Mouse (Mus musculus): ENCODE results near the gene Gm11639. TPM values are rescaled to one million over a fixed set of nuclear protein-coding genes. Genes with fewer than 3 reads are reported as not detected.

Gene Gm11639
- total and polyA plus RNA-seq, 3 experiments = 0.21 to 0.67 (median 0.32) TPM

DNA sequence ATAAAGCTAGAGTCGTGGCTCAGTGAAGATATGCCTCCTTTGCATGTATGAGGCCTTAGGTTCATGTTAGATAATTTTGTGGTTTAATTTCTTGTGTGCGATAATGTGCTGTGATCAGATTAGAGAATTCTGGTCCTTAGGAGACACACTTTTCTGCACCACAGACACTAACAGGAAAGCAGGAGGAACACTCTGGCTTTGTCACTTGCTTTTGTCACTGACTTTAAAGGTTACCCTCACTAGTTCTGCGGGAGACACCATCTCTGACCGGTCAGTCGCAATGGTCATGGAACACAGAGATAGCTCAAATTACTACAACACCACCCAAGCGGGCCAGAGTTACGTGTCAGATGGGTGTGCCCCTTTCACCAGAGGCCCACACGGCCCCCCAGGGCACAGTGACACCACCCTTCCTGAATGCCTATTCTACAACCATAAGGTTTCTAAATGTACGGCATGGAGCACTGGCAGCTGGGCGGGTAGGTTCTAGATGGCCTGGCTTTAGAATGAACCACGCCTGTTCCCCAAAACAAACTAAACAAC, 466.9 kb downstream of the Gm11639 start:
- H3K27ac ChIP-seq (ENCODE audit: insufficient read depth, low read depth) = no peak overlapping the region
- H3K9me3 ChIP-seq (replicated peaks; ENCODE audit: low read length) = no peaks in the 10 kb centered on the region
- in situ Hi-C loops (cut with MboI; ENCODE audit: low pct_ligation_motif_present, low pct_unique_long_range_greater_than_20kb, low sequenced_read_pairs) (no loop called here), dilution Hi-C loops (cut with MboI; ENCODE audit: extremely low pct_ligation_motif_present, extremely low pct_unique_long_range_greater_than_20kb, low sequenced_read_pairs) (no loop called here)
- no peak overlapping the region for H3K9ac ChIP-seq (ENCODE audit: insufficient read depth, low read depth)
- H3K27me3 ChIP-seq (replicated peaks) = no peaks in the 10 kb centered on the region
- no peaks in the 10 kb centered on the region for H3K79me2 ChIP-seq (replicated peaks; ENCODE audit: control insufficient read depth, extremely low read depth, insufficient read depth, poor library complexity, severe bottlenecking)
- no peak for DNase-seq (ENCODE audit: extremely low read depth)
- peaks cover 0 to 4% of the 10 kb centered on the region in 2 experiments; a peak in 2 of 4 replicates for H3K4me1 ChIP-seq (ENCODE audit: control insufficient read depth in 1 of 2, insufficient read depth in 2 of 2)
- no peak for TF ChIP-seq NRF1 (IDR thresholded peaks at IDR 0.05; ENCODE audit: low read depth, low read length)
- no peak for TF ChIP-seq EP300 (IDR thresholded peaks at IDR 0.05; ENCODE audit: low read length)
- no peak for TF ChIP-seq TBP (conservative IDR thresholded peaks at IDR 0.05; ENCODE audit: low read depth, low read length)
- no peak for TF ChIP-seq RAD21 (IDR thresholded peaks at IDR 0.05; ENCODE audit: low read depth, low read length)
- no peak for TF ChIP-seq ZMIZ1 (IDR thresholded peaks at IDR 0.05; ENCODE audit: low read depth, low read length)
- TF ChIP-seq KAT2A (IDR thresholded peaks at IDR 0.05; ENCODE audit: insufficient replicate concordance, low read length) = no peak
- TF ChIP-seq PAX5 (IDR thresholded peaks at IDR 0.05; ENCODE audit: low read length) = no peak
- TF ChIP-seq JUND (conservative IDR thresholded peaks at IDR 0.05; ENCODE audit: low read depth, low read length) = no peak
- no peak for TF ChIP-seq MAZ (IDR thresholded peaks at IDR 0.05; ENCODE audit: low read depth, low read length)
- no peak for TF ChIP-seq ZKSCAN1 (IDR thresholded peaks at IDR 0.05; ENCODE audit: borderline replicate concordance, low read depth, low read length)
- no peak for TF ChIP-seq MYC (IDR thresholded peaks at IDR 0.05; ENCODE audit: low read depth, low read length)
- no peak for TF ChIP-seq TCF12 (IDR thresholded peaks at IDR 0.05; ENCODE audit: low read depth, low read length)
- TF ChIP-seq UBTF (IDR thresholded peaks at IDR 0.05; ENCODE audit: low read depth, low read length) = no peak
- TF ChIP-seq MXI1 (IDR thresholded peaks at IDR 0.05; ENCODE audit: low read depth, low read length) = no peak
- no peak for TF ChIP-seq ZNF384 (IDR thresholded peaks at IDR 0.05; ENCODE audit: low read depth, low read length)
- TF ChIP-seq CTCF (conservative IDR thresholded peaks at IDR 0.05 in 1 of 2, IDR thresholded peaks at IDR 0.05 in 1 of 2; ENCODE audit: low read depth in 2 of 2, low read length in 2 of 2) = no peak
- TF ChIP-seq CHD2 (IDR thresholded peaks at IDR 0.05; ENCODE audit: low read length) = no peak
- no peak for TF ChIP-seq USF2 (conservative IDR thresholded peaks at IDR 0.05; ENCODE audit: low read depth, low read length)
- no peak overlapping the region for H3K4me2 ChIP-seq (ENCODE audit: insufficient read depth, low read depth, poor library complexity, severe bottlenecking)
- H3K36me3 ChIP-seq (replicated peaks in 1 of 2; ENCODE audit: control insufficient read depth in 1 of 2, insufficient read depth in 1 of 2, low read length in 1 of 2) = no peaks in the 10 kb centered on the region
- no peak overlapping the region for H3K4me3 ChIP-seq (replicated peaks in 1 of 3; ENCODE audit: low read depth in 2 of 3, low read length in 2 of 3, poor library complexity in 1 of 3)

DNA sequence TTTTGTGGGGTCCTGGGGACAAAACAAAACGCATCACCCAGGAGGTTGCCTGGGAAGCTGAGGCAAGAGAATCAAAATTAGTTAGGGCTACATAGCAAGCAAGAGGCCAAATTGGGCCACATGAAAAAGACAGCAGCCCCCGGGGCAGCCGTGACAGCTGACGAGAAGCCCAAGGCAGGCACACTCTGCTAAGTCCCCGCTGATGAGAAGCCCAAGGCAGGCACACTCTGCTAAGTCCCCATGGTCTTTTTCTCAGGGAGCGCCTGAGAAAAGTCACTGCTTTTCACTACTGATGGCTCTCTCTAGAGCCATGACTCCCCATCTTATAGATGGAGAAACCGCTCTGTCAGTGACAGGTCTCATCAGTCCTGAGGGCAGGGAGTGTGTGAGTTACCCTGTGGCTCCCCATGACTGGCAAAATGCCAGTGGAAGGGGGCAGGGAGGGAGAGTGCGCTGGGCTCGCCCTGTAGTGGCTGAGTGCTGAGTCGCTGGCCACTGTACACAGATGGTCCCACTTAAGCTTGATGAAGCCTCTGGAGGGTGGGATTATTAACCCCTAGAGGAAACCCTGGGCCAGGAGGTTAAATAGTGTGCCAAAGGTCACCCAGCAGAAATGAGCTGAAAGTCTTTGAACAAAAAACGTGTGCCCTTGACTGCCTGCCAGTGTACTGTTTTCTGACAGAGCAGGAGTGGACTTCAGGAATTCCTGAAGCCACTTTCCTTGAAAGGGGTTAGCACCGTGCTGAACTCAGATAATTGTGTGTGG, 467.7 kb downstream of the Gm11639 start:
- Histone ChIP-seq H3K4me3 (replicated peaks in 1 of 3; ENCODE audit: low read depth in 2 of 3, low read length in 2 of 3, poor library complexity in 1 of 3) (no peak overlapping the region), H3K36me3 (replicated peaks in 1 of 2; ENCODE audit: control insufficient read depth in 1 of 2, insufficient read depth in 1 of 2, low read length in 1 of 2) (no peaks in the 10 kb centered on the region), H3K9ac (ENCODE audit: insufficient read depth, low read depth) (no peak overlapping the region), H3K4me2 (ENCODE audit: insufficient read depth, low read depth, poor library complexity, severe bottlenecking) (no peak overlapping the region), H3K27me3 (replicated peaks) (no peaks in the 10 kb centered on the region), H3K9me3 (replicated peaks; ENCODE audit: low read length) (no peaks in the 10 kb centered on the region), H3K79me2 (replicated peaks; ENCODE audit: control insufficient read depth, extremely low read depth, insufficient read depth, poor library complexity, severe bottlenecking) (no peaks in the 10 kb centered on the region), H3K27ac (ENCODE audit: insufficient read depth, low read depth) (no peak overlapping the region), H3K4me1 (ENCODE audit: control insufficient read depth in 1 of 2, insufficient read depth in 2 of 2) (peaks cover 0 to 4% of the 10 kb centered on the region in 2 experiments; a peak in 2 of 4 replicates)
- in situ Hi-C loops (cut with MboI; ENCODE audit: low pct_ligation_motif_present, low pct_unique_long_range_greater_than_20kb, low sequenced_read_pairs) = no loop called here
- dilution Hi-C loops (cut with MboI; ENCODE audit: extremely low pct_ligation_motif_present, extremely low pct_unique_long_range_greater_than_20kb, low sequenced_read_pairs) = no loop called here
- no peak for TF ChIP-seq E2F4 (IDR thresholded peaks at IDR 0.05; ENCODE audit: insufficient replicate concordance, low read depth, low read length)
- no peak for TF ChIP-seq MYC (IDR thresholded peaks at IDR 0.05; ENCODE audit: low read depth, low read length)
- no peak for DNase-seq (ENCODE audit: extremely low read depth)

Data from CH12.LX (cell line).